Mouse (Mus musculus): ENCODE measurements around the gene Trat1.

Trat1 gene

DNA sequence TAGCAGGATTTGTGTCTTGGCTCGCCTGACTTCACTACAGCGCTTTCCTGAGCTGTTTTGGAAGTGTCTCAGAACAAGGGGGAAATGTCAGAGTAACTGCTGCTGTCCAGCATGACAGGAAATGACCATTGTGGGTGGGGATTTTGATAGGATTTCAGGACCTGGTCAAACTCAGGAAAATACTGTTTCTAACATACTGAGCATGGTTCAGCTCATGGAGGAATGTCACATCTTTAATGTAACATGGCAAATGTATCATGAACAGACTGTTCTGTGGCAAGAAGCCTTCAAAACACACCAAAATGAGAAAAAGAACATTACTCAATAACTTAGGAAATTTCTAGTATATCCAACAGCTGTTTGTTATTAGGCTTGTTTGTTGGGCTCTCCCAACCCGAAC lies 52.1 kb downstream of the Trat1 start:
- DNase-seq (ENCODE audit: low spot score), result no peak

- DNase-seq (ENCODE audit: low spot score), result no peak
Measured at GRCm38 (mm10) chr16:48716343-48716742, 55.5 kb downstream of the Trat1 start.

DNA sequence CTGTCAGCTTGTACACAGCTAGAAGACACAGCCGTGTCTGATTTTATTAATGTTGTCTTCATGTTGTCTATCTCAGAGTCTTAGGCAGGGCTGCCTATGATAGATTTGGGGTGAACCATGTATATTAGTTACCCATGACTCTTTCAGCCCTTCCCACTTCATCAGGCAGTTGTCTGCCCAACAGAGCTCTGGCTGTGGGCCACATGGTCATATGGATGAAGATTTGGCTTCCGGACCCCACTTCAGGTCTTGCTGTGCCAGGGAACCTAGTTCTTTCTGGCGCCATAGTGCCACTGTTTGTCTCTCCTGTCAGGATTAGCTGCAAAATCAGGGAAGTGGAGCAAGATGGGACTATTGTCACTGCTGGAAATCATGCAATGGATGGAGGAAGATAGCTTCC lies 69.9 kb downstream of the Trat1 start:
- DNase-seq (ENCODE audit: low spot score), result no peak
